In the genomic region with DNA sequence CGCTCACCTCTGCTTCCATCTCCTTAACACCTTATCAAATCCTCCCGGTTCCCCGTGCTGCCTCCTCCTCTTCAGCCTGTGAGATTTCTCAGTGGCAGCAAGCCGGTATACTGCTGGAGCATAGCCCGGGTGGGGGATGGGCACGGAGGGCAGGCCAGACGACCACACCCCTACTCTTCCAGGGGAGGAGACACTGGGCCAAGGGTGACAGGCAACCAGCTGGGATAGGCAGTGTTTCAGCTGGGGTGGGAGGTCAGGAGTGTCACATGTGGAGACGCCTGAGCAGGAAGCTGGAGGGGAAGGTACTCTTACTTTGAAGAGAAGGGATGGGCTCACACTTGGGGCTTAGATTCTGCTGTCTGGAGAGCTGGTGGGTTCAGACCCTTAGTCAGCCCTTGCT, we compare ENCODE assay signal across 10 mouse cellular contexts. TPM values are rescaled to one million over a fixed set of nuclear protein-coding genes. Genes with fewer than 3 reads are reported as not detected.
DNase-seq lines count a peak whose midpoint lies in the region; ATAC-seq and TF ChIP-seq lines count a peak whose summit lies in the region.
"Had no signal": no experiment of that assay in that cellular context is flagged by ENCODE, and none has a peak within 500 bp of the region (broad histone marks: within the 10 kb centered on the region; RNA-seq: fewer than 3 reads in every experiment).

No protein-coding gene starts in this region.

- DNase-seq in adrenal gland, postnatal 14 days = peak; percentile 22
- DNase-seq in adrenal gland, postnatal 25 days = no peak
- peak; percentile 4 to 25 for DNase-seq in kidney, postnatal 36 days
- DNase-seq in kidney, adult 18-20 months = no peak
- no peak for DNase-seq in right cerebral cortex, postnatal 4 days
- DNase-seq in right cerebral cortex, adult 18-20 months = no peak
- DNase-seq: cerebellum, adult 9-11 months had no signal

- WGBS in bone marrow, adult 2 months = 14% methylated on average over 8 of the region's 8 CpGs

- peaks cover 2% of the 10 kb centered on the region; the same call in 1 of the 2 replicates for H3K4me1 ChIP-seq in bone marrow, adult 2 months (ENCODE audit: control insufficient read depth, insufficient read depth, low read length)

- peak overlapping the region; percentile 54 for H3K4me3 ChIP-seq in bone marrow, adult 2 months (replicated peaks; ENCODE audit: control insufficient read depth, low read depth, low read length)
- H3K4me3 ChIP-seq: limb, embryonic 13.5 days had no signal

- no peak for TF ChIP-seq CTCF in bone marrow, adult 2 months (IDR thresholded peaks at IDR 0.05; ENCODE audit: control insufficient read depth, insufficient read depth, low read length)

- H3K27ac ChIP-seq in bone marrow, adult 2 months (ENCODE audit: control insufficient read depth, insufficient read depth, low read depth, low read length, poor library complexity) = peak overlapping the region; percentile 84
- H3K27ac ChIP-seq: limb, embryonic 13.5 days had no signal

- ATAC-seq in megakaryocyte-erythroid progenitor cell, adult 5-6 weeks (replicated peaks; ENCODE audit: low FRiP score, low TSS enrichment, poor library complexity, severe bottlenecking) = peak; percentile 30; the same call in 1 of the 2 replicates

- no peak for TF ChIP-seq POLR2A in bone marrow, adult 2 months (IDR thresholded peaks at IDR 0.05; ENCODE audit: borderline replicate concordance, control insufficient read depth, low read depth, low read length)

RNA-seq across cellular contexts. Expression of gene Golga7b, which starts 59.6 kb away (rescaled TPM):
- 0.78 and 1.9 TPM in 2 replicates for total RNA-seq in adrenal gland, postnatal 14 days (2021)
- 0.86 and 1.2 TPM in 2 replicates for total RNA-seq in adrenal gland, postnatal 25 days (2021)
- 1.8 TPM in 1 of 2 replicates, not detected in the other for polyA plus RNA-seq in bone marrow, adult 2 months (2011; ENCODE audit: insufficient read depth, insufficient read length, low replicate concordance, missing spikeins)
- total RNA-seq in megakaryocyte-erythroid progenitor cell, adult 5-6 weeks (2014; fragmentation: Nextera tagmentation) = not detected in 2 replicates
- total RNA-seq in megakaryocyte-erythroid progenitor cell, adult 5-6 weeks (2017) = not detected in 2 replicates

Comparison
In these comparisons a context has a peak if more than half of its experiments do, and no peak if none do; other contexts are left out.
1. DNase-seq: peak in adrenal gland, postnatal 14 days (single experiment) and kidney, postnatal 36 days (2 of 2); none in adrenal gland, postnatal 25 days (single experiment), kidney, adult 18-20 months (single experiment), right cerebral cortex, postnatal 4 days (single experiment) and right cerebral cortex, adult 18-20 months (single experiment).